Mouse (Mus musculus): ENCODE results near the gene Olfr669.
"Not testable (repeated sequence)": the region's sequence is repeated elsewhere in the genome, so short reads cannot be mapped to it uniquely, and the experiment has no call there.

Gene Olfr669

DNA sequence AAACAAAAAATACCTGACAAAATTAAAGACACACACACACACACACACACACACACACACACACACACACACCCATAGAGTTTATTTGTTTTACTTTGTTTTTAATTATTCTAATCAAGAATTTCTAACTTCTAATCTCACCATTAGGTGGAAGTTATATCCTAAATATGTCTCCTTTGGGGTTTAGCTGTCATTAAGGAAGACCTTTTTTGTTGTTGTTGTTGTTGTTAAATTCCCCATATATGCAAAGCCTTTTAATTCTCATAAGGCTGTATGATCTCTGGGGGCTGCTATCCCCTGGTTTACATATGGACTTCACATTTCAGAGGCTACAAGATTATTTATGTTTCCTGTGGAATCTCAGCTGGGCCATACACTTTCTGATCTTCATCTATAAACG is at the start of gene Olfr669:
TSS of gene Olfr669 (plus strand) at position 301 of the 400 bp plus-strand sequence.
- in situ Hi-C loops (cut with MboI): no loop called here

DNA sequence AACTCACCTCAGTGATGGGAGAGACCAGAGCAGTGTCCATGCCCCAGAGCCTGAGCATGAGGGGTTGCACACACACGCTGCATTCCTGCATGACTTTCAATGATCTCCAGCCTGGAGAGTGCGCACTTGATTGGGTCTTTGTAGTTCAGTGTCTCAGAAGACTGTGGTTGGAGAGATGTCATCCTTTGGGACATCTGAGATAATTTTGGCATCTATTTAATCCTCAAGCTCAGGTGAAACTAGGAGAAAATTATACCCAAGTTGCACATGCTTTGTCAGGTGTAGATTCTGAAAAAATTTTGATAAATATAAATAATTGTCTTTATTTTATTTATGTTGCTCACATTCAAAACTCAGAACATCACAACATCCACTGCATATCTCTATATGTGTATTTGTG is 38.2 kb upstream of the Olfr669 start, which contains the start of gene Olfr666:
TSS of gene Olfr666 (minus strand) at position 101 of the 400 bp plus-strand sequence.
- in situ Hi-C loops (cut with MboI): no loop called here

DNA sequence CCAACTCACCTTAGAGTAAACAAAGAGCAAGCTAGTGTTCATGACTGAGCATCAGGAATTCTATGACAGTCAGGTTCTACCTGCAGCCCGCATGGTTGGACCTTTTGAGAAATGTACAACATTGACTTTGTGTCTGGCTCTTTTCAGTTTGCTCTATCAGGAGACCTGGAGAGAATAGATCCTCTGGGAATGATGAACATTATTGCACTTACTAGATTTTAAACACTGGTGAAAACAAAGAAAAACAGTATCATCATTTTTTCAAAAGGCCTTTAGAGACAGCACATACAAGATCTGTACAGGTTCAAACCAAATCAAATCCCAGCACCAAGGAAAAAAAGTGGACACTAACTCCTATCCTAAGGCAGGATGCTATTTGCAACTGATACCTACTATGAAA is 12.7 kb upstream of the Olfr669 start, which contains the start of gene Olfr667:
TSS of gene Olfr667 (minus strand) at position 101 of the 400 bp plus-strand sequence.
- in situ Hi-C loops (cut with MboI): no loop called here

DNA sequence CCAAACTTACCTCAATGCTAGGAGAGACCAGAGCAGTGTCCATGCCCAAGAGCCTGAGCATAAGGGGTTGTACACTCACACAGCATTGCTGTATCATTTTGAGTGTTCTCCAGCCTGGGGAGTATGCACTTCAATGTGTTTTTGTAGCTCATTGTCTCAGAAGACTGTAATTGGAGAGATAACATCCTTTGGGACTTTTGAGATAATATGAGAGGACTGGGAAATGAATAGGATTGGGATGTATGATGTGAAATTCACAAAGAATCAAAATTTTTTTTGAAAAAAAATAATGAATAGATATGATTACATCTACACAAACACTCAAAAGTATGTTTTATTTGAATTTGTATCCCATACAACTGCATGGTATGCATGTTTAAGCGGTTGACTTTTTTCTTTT is 6.1 kb upstream of the Olfr669 start, which contains the start of gene Olfr668:
TSS of gene Olfr668 (minus strand) at position 101 of the 400 bp plus-strand sequence.
- in situ Hi-C loops (cut with MboI): no loop called here

DNA sequence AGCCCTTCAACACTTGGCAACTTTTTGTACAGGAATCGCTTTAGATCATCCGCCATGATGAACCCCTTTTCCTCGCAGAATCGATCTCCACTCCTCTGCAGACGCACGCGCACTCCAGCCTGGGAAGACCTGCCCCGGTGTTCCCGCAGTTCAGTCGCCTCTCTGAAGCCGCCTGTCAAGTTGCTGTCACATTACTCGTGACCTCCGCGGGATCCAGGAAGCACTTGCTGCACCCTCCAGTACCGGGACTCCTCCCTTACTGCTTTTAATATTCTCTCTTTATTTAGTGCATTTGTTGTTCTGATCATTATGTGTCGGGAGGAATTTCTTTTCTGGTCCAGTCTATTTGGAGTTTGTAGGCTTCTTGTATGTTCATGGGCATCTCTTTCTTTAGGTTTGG is 16.2 kb downstream of the Olfr669 start:
- in situ Hi-C loops (cut with MboI): not testable (repeated sequence)

DNA sequence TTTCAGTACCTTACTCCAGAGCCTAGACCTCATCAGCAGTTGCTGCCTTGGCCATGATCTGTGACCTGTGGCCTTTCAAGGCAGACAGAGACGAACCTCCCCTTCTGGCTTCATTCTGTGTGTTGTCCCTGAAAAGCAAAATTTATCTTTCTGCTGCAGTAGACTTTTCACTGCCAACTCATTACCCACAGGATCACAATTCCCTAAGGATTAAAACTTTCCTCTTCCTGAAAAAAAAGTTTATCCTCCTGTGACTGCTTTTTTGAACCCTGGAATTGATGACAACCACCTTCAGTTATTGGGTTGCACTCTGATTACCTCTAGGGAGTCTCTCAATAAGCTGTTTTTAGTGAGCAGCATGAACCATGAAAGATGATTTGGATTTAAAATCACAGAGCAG is 28.5 kb downstream of the Olfr669 start, which contains the start of gene Olfr670:
TSS of gene Olfr670 (minus strand) at position 101 of the 400 bp plus-strand sequence.
- in situ Hi-C loops (cut with MboI): no loop called here

DNA sequence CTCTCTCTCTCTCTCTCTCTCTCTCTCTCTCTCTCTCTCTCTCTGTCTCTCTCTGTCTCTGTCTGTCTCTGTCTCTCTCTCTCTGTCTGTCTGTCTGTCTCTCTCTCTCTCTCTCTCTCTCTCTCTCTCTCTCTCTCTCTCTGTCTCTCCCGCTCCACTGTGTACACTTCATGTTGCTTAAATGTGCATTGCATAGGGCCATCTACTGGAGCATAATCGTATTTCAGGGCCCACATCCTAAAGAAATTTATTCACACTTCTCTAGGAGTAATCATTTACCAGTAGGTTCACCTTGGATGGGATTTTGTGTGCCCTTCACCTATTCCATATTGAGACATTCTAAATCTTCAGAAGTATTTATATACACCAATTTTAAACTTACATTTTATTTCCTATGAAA is 38.5 kb downstream of the Olfr669 start:
- in situ Hi-C loops (cut with MboI): not testable (repeated sequence)

DNA sequence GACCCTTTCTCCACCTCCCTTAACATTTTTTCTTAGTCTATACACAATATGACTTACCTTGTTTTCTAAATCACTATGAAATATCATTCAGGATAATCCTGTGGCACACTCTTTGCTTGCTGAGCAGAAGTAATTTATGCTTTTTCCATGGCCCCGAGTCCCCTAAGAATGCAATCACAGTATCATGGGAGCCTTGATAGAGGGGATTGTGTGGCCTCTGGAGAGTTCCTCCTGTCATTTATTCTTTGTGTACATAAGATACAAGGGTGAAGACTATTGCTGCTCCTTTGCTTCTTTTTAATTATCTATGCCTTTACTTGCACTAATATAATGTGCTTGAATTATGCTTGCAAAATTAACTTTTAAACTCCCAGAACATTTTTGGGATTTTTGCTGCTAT is 45.0 kb downstream of the Olfr669 start, which contains the start of gene Olfr671:
TSS of gene Olfr671 (minus strand) at position 101 of the 400 bp plus-strand sequence.
- in situ Hi-C loops (cut with MboI): no loop called here

All from mature B cell (primary cell).